Mouse (Mus musculus) kidney, adult 2 months (tissue): ENCODE data around the gene Plekhg2.

Source experiments
- CTCF ChIP-seq: fragments of 200-500 bp; conservative IDR thresholded peaks from 2 replicates; pipeline ENCODE4 v1.5.1; 2011; ENCODE audit warnings: low read depth, mild to moderate bottlenecking, control low read depth, low read length, moderate library complexity, mixed read lengths; ENCODE audit not compliant: insufficient read depth, insufficient read length
- POLR2A ChIP-seq: fragments of 200-500 bp; IDR thresholded peaks from one replicate; pipeline ENCODE4 v1.6.1; 2011; ENCODE audit warnings: low read depth, low read length, control low read depth

GRCm38 (mm10) chr7:28328260-28328659 lies 44.1 kb downstream of the Plekhg2 start:
- TF ChIP-seq CTCF = no peak
- TF ChIP-seq POLR2A = no peak
